Mouse (Mus musculus): ENCODE measurements around the gene Zfp526. TPM values are rescaled to one million over a fixed set of nuclear protein-coding genes. Genes with fewer than 3 reads are reported as not detected.

Zfp526 gene
- polyA plus RNA-seq, 1 experiment, result 8.0 TPM

DNA sequence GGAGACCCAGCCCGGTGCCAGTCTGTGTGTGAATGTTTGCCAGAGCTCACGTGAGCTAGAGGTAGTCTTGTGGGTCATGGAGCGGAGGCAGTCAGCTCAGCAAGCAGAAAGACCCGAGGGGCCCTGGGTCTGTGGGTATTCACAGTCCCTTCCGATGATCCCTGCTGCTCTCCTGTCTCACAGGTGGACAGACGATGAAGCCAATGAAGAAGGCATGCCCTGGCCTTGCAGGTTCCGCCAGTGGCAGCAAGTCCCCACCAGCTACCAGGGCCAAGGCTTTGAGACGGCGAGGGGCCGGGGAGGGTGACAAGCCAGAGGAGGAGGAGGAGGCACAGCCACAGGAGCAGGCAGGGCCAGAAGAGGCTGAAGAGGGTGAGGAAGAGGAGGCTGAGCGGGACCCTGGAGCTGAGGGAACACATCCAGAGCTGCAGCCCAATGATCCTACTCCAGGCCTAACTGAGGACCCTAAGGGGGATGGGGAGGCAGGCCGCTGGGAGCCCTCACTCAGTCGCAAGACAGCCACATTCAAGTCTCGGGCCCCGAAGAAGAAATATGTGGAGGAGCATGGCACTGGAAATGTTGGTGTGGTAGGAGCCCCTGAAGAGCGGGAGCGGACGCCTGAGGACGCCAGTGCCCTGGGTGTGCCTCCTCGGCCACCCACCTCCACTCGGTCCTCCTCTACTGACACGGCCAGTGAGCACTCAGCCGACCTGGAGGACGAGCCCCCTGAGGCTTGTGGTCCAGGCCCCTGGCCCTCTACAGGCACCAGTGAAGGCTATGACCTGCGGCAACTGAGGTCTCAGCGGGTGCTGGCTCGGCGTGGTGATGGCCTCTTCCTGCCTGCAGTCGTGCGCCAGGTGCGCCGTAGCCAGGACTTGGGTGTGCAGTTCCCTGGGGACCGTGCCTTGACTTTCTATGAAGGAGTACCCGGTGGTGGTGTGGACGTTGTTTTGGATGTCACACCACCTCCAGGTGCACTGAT lies 49.7 kb downstream of the Zfp526 start:
- no peak for TF ChIP-seq CTCF (IDR thresholded peaks at IDR 0.05; ENCODE audit: extremely low read depth, insufficient read depth, low read length)
- TF ChIP-seq POLR2A (IDR thresholded peaks at IDR 0.05; ENCODE audit: extremely low read depth, insufficient read depth, low read length), result no peak
- Histone ChIP-seq H3K4me1 (ENCODE audit: control insufficient read depth, insufficient read depth, low read length) (peaks cover 15% of the 10 kb centered on the region), H3K4me3 (ENCODE audit: insufficient read depth, low read length) (no peak overlapping the region), H3K27ac (ENCODE audit: insufficient read depth, low read length) (no peak overlapping the region)

DNA sequence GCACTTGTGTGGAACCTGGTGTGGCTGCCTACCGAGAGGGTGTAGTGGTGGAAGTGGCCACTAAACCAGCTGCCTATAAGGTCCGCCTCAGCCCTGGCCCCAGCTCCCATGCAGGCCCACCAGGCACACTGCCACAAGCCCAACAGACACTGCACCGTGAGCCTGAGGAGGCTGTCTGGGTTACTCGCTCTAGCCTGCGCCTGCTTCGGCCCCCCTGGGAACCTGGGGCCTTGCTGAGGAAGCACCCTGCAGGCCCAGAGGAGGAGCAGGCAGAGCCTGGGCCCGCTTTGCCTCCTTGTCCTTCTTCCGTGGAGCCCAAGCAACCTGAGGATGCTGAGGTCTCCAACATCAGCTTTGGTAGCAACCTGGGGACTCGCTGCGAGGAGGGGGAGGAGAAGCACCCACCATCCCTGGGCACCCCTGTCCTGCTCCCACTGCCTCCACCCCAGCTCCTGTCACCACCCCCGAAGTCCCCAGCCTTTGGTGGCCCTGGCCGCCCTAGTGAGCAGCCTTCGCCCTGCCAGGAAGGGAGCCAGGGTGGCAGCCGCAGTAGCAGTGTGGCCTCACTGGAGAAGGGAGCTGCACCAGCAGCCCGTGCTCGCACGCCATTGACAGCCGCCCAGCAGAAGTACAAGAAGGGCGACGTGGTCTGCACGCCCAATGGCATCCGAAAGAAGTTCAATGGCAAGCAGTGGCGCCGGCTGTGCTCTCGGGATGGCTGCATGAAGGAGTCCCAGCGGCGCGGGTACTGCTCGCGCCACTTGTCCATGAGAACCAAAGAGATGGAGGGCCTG lies 50.6 kb downstream of the Zfp526 start:
- no peak for TF ChIP-seq POLR2A (IDR thresholded peaks at IDR 0.05; ENCODE audit: extremely low read depth, insufficient read depth, low read length)
- TF ChIP-seq CTCF (IDR thresholded peaks at IDR 0.05; ENCODE audit: extremely low read depth, insufficient read depth, low read length), result no peak
- H3K27ac ChIP-seq (ENCODE audit: insufficient read depth, low read length), result no peak overlapping the region
- peaks cover 18% of the 10 kb centered on the region for H3K4me1 ChIP-seq (ENCODE audit: control insufficient read depth, insufficient read depth, low read length)
- no peak overlapping the region for H3K4me3 ChIP-seq (ENCODE audit: insufficient read depth, low read length)

DNA sequence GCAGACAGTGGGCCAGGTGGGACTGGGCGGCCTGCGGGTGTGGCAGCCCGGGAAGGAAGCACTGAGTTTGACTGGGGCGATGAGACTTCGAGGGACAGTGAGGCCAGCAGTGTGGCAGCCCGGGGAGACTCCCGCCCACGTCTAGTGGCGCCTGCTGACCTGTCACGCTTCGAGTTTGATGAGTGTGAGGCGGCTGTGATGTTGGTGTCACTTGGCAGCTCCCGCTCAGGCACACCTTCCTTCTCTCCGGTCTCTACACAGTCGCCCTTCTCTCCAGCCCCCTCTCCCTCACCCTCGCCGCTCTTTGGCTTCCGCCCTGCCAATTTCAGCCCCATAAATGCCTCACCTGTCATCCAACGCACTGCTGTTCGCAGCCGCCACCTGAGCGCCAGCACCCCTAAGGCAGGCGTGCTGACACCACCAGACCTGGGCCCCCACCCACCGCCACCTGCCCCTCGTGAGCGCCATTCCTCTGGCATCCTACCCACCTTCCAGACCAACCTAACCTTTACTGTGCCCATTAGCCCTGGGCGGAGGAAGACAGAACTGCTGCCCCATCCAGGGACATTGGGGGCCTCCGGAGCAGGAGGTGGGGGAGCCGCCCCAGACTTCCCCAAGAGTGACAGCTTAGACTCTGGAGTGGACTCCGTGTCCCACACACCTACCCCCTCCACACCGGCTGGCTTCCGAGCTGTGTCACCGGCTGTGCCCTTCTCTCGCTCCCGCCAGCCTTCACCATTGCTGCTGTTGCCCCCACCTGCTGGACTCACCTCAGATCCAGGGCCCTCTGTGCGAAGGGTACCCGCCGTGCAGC lies 51.4 kb downstream of the Zfp526 start:
- peaks cover 18% of the 10 kb centered on the region for H3K4me1 ChIP-seq (ENCODE audit: control insufficient read depth, insufficient read depth, low read length)

DNA sequence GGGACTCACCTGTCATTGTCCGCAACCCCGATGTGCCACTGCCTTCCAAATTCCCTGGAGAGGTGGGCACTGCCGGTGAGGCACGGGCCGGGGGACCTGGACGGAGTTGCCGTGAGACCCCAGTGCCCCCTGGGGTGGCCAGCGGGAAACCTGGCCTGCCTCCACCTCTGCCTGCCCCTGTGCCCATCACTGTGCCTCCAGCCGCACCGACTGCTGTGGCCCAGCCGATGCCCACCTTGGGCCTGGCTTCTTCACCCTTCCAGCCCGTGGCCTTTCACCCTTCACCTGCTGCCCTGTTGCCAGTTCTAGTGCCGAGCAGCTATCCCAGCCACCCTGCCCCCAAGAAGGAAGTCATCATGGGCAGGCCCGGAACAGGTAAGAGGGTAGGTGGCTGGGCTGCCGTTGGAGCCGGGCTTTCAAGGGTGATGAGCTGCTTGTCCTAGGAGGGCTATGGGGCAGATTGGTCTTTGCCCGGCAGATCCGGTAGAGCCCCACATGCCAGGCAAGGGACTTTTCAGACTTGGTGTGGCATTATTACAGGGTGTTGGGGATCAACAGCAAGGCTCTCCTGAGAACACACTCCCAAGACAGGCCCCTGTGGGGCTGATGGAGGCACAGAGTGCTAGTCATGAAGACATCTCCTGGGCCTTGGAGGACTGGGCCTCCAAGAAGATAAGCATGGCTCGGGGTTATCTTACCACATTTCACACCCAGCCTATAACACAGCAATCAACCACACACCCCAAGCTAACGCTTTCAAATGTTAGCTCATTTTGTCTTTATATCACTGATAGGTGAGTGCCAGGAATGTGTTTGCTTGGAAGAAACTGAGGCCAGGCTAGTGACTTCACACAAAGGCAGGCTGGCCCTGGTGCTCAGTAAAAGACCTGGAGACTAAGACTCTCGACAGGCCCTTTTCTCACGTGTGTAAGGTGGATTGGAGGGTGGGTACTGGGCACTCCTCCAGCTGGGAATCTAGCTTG lies 52.3 kb downstream of the Zfp526 start:
- peaks cover 18% of the 10 kb centered on the region for H3K4me1 ChIP-seq (ENCODE audit: control insufficient read depth, insufficient read depth, low read length)
- no peak overlapping the region for H3K27ac ChIP-seq (ENCODE audit: insufficient read depth, low read length)
- H3K4me3 ChIP-seq (ENCODE audit: insufficient read depth, low read length), result no peak overlapping the region
- TF ChIP-seq POLR2A (IDR thresholded peaks at IDR 0.05; ENCODE audit: extremely low read depth, insufficient read depth, low read length) (no peak), CTCF (IDR thresholded peaks at IDR 0.05; ENCODE audit: extremely low read depth, insufficient read depth, low read length) (no peak)

More for the DNA sequence above, 51.4 kb downstream of the Zfp526 start:
- Histone ChIP-seq H3K27ac (ENCODE audit: insufficient read depth, low read length) (no peak overlapping the region), H3K4me3 (ENCODE audit: insufficient read depth, low read length) (no peak overlapping the region)
- TF ChIP-seq CTCF (IDR thresholded peaks at IDR 0.05; ENCODE audit: extremely low read depth, insufficient read depth, low read length) (no peak), POLR2A (IDR thresholded peaks at IDR 0.05; ENCODE audit: extremely low read depth, insufficient read depth, low read length) (no peak)

- Histone ChIP-seq H3K4me3 (ENCODE audit: insufficient read depth, low read length) (no peak overlapping the region), H3K4me1 (ENCODE audit: control insufficient read depth, insufficient read depth, low read length) (peaks cover 16% of the 10 kb centered on the region), H3K27ac (ENCODE audit: insufficient read depth, low read length) (no peak overlapping the region)
- no peak for TF ChIP-seq CTCF (IDR thresholded peaks at IDR 0.05; ENCODE audit: extremely low read depth, insufficient read depth, low read length)
- TF ChIP-seq POLR2A (IDR thresholded peaks at IDR 0.05; ENCODE audit: extremely low read depth, insufficient read depth, low read length), result no peak
These were observed 53.3 kb downstream of the Zfp526 start for GRCm38 (mm10) chr7:25274571-25274970.

GRCm38 (mm10) chr7:25274996-25275395 lies 53.8 kb downstream of the Zfp526 start:
- H3K4me3 ChIP-seq (ENCODE audit: insufficient read depth, low read length), result no peak overlapping the region
- TF ChIP-seq CTCF (IDR thresholded peaks at IDR 0.05; ENCODE audit: extremely low read depth, insufficient read depth, low read length) (no peak), POLR2A (IDR thresholded peaks at IDR 0.05; ENCODE audit: extremely low read depth, insufficient read depth, low read length) (no peak)
- peaks cover 12% of the 10 kb centered on the region for H3K4me1 ChIP-seq (ENCODE audit: control insufficient read depth, insufficient read depth, low read length)
- H3K27ac ChIP-seq (ENCODE audit: insufficient read depth, low read length), result no peak overlapping the region

GRCm38 (mm10) chr7:25275555-25276298 lies 54.5 kb downstream of the Zfp526 start:
- 0 out of 2 replicates have a peak overlapping the region, but pooled peaks have one; percentile 33 for H3K27ac ChIP-seq (ENCODE audit: insufficient read depth, low read length)
- H3K4me3 ChIP-seq (ENCODE audit: insufficient read depth, low read length), result no peak overlapping the region
- TF ChIP-seq CTCF (IDR thresholded peaks at IDR 0.05; ENCODE audit: extremely low read depth, insufficient read depth, low read length) (no peak), POLR2A (IDR thresholded peaks at IDR 0.05; ENCODE audit: extremely low read depth, insufficient read depth, low read length) (no peak)
- H3K4me1 ChIP-seq (ENCODE audit: control insufficient read depth, insufficient read depth, low read length), result peaks cover 11% of the 10 kb centered on the region

Other genes starting within 250 kb of the Zfp526 start
- 396 and 421 TPM in 2 replicates for gene Rabac1, start 248.7 kb upstream of the Zfp526 start, polyA plus RNA-seq (2012; rRNA removed)
- gene Atp1a3, start 215.5 kb upstream of the Zfp526 start, polyA plus RNA-seq (2012; rRNA removed), result 899 and 943 TPM in 2 replicates
- gene Grik5, start 149.1 kb upstream of the Zfp526 start, polyA plus RNA-seq (2012; rRNA removed), result 191 and 201 TPM in 2 replicates
- 36.6 and 39.2 TPM in 2 replicates for gene Zfp574, start 148.9 kb upstream of the Zfp526 start, polyA plus RNA-seq (2012; rRNA removed)
- gene Pou2f2, start 41.7 kb upstream of the Zfp526 start, polyA plus RNA-seq (2012; rRNA removed), result 10.5 and 10.7 TPM in 2 replicates
- gene Dedd2, start 810 bp upstream of the Zfp526 start, polyA plus RNA-seq (2012; rRNA removed), result 22.7 and 25.7 TPM in 2 replicates
- 287 and 292 TPM in 2 replicates for gene Gsk3a, start 16.4 kb downstream of the Zfp526 start, polyA plus RNA-seq (2012; rRNA removed)
- 47.2 and 48.6 TPM in 2 replicates for gene Erf, start 29.3 kb downstream of the Zfp526 start, polyA plus RNA-seq (2012; rRNA removed)
- gene Cic, start 46.3 kb downstream of the Zfp526 start, polyA plus RNA-seq (2012; rRNA removed), result 89.6 and 94.1 TPM in 2 replicates
- 20.5 and 24.5 TPM in 2 replicates for gene Pafah1b3, start 76.6 kb downstream of the Zfp526 start, polyA plus RNA-seq (2012; rRNA removed)
- gene Prr19, start 80.0 kb downstream of the Zfp526 start, polyA plus RNA-seq (2012; rRNA removed), result 0.08 and 0.13 TPM in 2 replicates
- gene Tmem145, start 84.7 kb downstream of the Zfp526 start, polyA plus RNA-seq (2012; rRNA removed), result 116 and 129 TPM in 2 replicates
- 69.3 and 75.7 TPM in 2 replicates for gene Megf8, start 95.7 kb downstream of the Zfp526 start, polyA plus RNA-seq (2012; rRNA removed)
- not detected in 2 replicates for gene Cnfn, start 148.3 kb downstream of the Zfp526 start, polyA plus RNA-seq (2012; rRNA removed)
- 8.0 and 9.1 TPM in 2 replicates for gene Lipe, start 177.3 kb downstream of the Zfp526 start, polyA plus RNA-seq (2012; rRNA removed)
- gene Cxcl17, start 191.5 kb downstream of the Zfp526 start, polyA plus RNA-seq (2012; rRNA removed), result not detected in 2 replicates